Mouse (Mus musculus) limb, embryonic 15.5 days (tissue): Measurements from ENCODE around the gene C8b. TPM values are rescaled to one million over a fixed set of nuclear protein-coding genes. Genes with fewer than 3 reads are reported as not detected.

Experiments
- ATAC-seq: fragments of 200-750 bp; cut with Nextera tagmentation; 2 replicates; pipeline ENCODE4 v1.8.0; 2017; ENCODE audit warnings: low read depth, moderate TSS enrichment; ENCODE audit not compliant: insufficient number of reproducible peaks, low FRiP score, low TSS enrichment
- H3K27ac ChIP-seq: fragments of 300-500 bp; sonication (generic); 2 replicates; pipeline ENCODE4 v1.5.1; 2015; ENCODE audit warnings: moderate library complexity, mild to moderate bottlenecking, inconsistent platforms
- H3K27me3 ChIP-seq: fragments of 300-500 bp; sonication (generic); 2 replicates; pipeline ENCODE4 v1.6.1; 2015; ENCODE audit warnings: inconsistent platforms
- H3K36me3 ChIP-seq: fragments of 300-500 bp; sonication (generic); 2 replicates; pipeline ENCODE4 v1.6.1; 2015; ENCODE audit warnings: inconsistent platforms
- H3K4me1 ChIP-seq: fragments of 300-500 bp; sonication (generic); 2 replicates; pipeline ENCODE4 v1.6.1; 2015; ENCODE audit warnings: inconsistent platforms
- H3K4me2 ChIP-seq: fragments of 300-500 bp; sonication (generic); 2 replicates; pipeline ENCODE4 v1.6.1; 2015; ENCODE audit warnings: mild to moderate bottlenecking, inconsistent platforms
- H3K4me3 ChIP-seq: fragments of 300-500 bp; sonication (generic); 2 replicates; pipeline ENCODE4 v1.5.1; 2015; ENCODE audit warnings: mild to moderate bottlenecking, inconsistent platforms
- H3K9ac ChIP-seq: fragments of 300-500 bp; sonication (generic); 2 replicates; pipeline ENCODE4 v1.6.1; 2015; ENCODE audit warnings: inconsistent platforms
- H3K9me3 ChIP-seq: fragments of 300-500 bp; sonication (generic); 2 replicates; pipeline ENCODE4 v1.6.1; 2016; ENCODE audit warnings: inconsistent platforms
- WGBS: fragments of 180-500 bp; shearing (Covaris S2); methylation state at CpG from one replicate; pipeline ENCODE4 v1.1.7; 2015; 5-methylcytosine and 5-hydroxymethylcytosine counted together
- polyA plus RNA-seq: library from polyadenylated mRNA; unstranded; fragments of >200 nt; fragmentation: Nextera tagmentation; extraction: Ambion mirVana; gene quantifications from 2 replicates; pipeline ENCODE4 v1.2.1, GENCODE M21; 2015

The C8b gene
- polyA plus RNA-seq, 1 experiment from 2014 or later = not detected

GRCm38 (mm10) chr4:104770331-104770730 is 4.2 kb downstream of the C8b start:
- no peak overlapping the region for H3K9ac ChIP-seq
- H3K4me2 ChIP-seq = no peak overlapping the region
- H3K9me3 ChIP-seq = no peaks in the 10 kb centered on the region
- 66% methylated on average over 4 of the region's 4 CpGs for WGBS
- no peaks in the 10 kb centered on the region for H3K4me1 ChIP-seq
- H3K27me3 ChIP-seq = no peaks in the 10 kb centered on the region
- H3K36me3 ChIP-seq = no peaks in the 10 kb centered on the region
- H3K27ac ChIP-seq = no peak overlapping the region
- ATAC-seq = no peak
- no peak overlapping the region for H3K4me3 ChIP-seq

GRCm38 (mm10) chr4:104775601-104776000 is 9.5 kb downstream of the C8b start:
- no peak overlapping the region for H3K27ac ChIP-seq
- H3K4me3 ChIP-seq = no peak overlapping the region
- H3K9me3 ChIP-seq = no peaks in the 10 kb centered on the region
- no peaks in the 10 kb centered on the region for H3K27me3 ChIP-seq
- H3K9ac ChIP-seq = no peak overlapping the region
- 64% methylated on average over 3 of the region's 3 CpGs for WGBS
- H3K4me1 ChIP-seq = no peaks in the 10 kb centered on the region
- no peak overlapping the region for H3K4me2 ChIP-seq
- ATAC-seq = no peak
- H3K36me3 ChIP-seq = no peaks in the 10 kb centered on the region

- no peak for ATAC-seq
- no peaks in the 10 kb centered on the region for H3K36me3 ChIP-seq
- no peaks in the 10 kb centered on the region for H3K27me3 ChIP-seq
- H3K4me1 ChIP-seq = no peaks in the 10 kb centered on the region
- WGBS = 82% methylated on average over 5 of the region's 5 CpGs
- no peak overlapping the region for H3K27ac ChIP-seq
- no peak overlapping the region for H3K9ac ChIP-seq
- H3K4me2 ChIP-seq = no peak overlapping the region
- H3K9me3 ChIP-seq = no peaks in the 10 kb centered on the region
- no peak overlapping the region for H3K4me3 ChIP-seq
These were observed 13.3 kb downstream of the C8b start for GRCm38 (mm10) chr4:104779460-104779859.

- no peak for ATAC-seq
- Histone ChIP-seq H3K4me3 (no peak overlapping the region), H3K4me2 (no peak overlapping the region), H3K27ac (no peak overlapping the region), H3K9me3 (no peaks in the 10 kb centered on the region), H3K4me1 (no peaks in the 10 kb centered on the region), H3K9ac (no peak overlapping the region), H3K27me3 (no peaks in the 10 kb centered on the region), H3K36me3 (no peaks in the 10 kb centered on the region)
- 84% methylated on average over 3 of the region's 3 CpGs for WGBS
These were observed 15.3 kb downstream of the C8b start for GRCm38 (mm10) chr4:104781441-104781840.

GRCm38 (mm10) chr4:104782346-104782745 is 16.2 kb downstream of the C8b start:
- Histone ChIP-seq H3K9me3 (no peaks in the 10 kb centered on the region), H3K4me1 (no peaks in the 10 kb centered on the region), H3K4me3 (no peak overlapping the region), H3K9ac (no peak overlapping the region), H3K4me2 (no peak overlapping the region), H3K36me3 (no peaks in the 10 kb centered on the region), H3K27ac (no peak overlapping the region), H3K27me3 (no peaks in the 10 kb centered on the region)
- ATAC-seq = no peak
- 72% methylated on average over 4 of the region's 4 CpGs for WGBS

GRCm38 (mm10) chr4:104792111-104792510 is 26.0 kb downstream of the C8b start:
- Histone ChIP-seq H3K27ac (no peak overlapping the region), H3K4me2 (no peak overlapping the region), H3K9me3 (no peaks in the 10 kb centered on the region), H3K9ac (no peak overlapping the region), H3K4me3 (no peak overlapping the region), H3K4me1 (no peaks in the 10 kb centered on the region), H3K36me3 (no peaks in the 10 kb centered on the region), H3K27me3 (no peaks in the 10 kb centered on the region)
- ATAC-seq = no peak
- 91% methylated on average over 4 of the region's 4 CpGs for WGBS

- H3K9ac ChIP-seq = no peak overlapping the region
- 0 out of 2 replicates have a peak, but pooled peaks cover 3% of the 10 kb centered on the region for H3K27me3 ChIP-seq
- no peaks in the 10 kb centered on the region for H3K4me1 ChIP-seq
- WGBS = 79% methylated on average over 9 of the region's 9 CpGs
- no peak overlapping the region for H3K4me3 ChIP-seq
- no peak for ATAC-seq
- H3K27ac ChIP-seq = no peak overlapping the region
- H3K4me2 ChIP-seq = no peak overlapping the region
- H3K9me3 ChIP-seq = no peaks in the 10 kb centered on the region
- H3K36me3 ChIP-seq = no peaks in the 10 kb centered on the region
These were observed 32.8 kb downstream of the C8b start for GRCm38 (mm10) chr4:104798951-104799350.

- H3K27me3 ChIP-seq = 0 out of 2 replicates have a peak, but pooled peaks cover 3% of the 10 kb centered on the region
- H3K4me2 ChIP-seq = no peak overlapping the region
- no peaks in the 10 kb centered on the region for H3K36me3 ChIP-seq
- H3K9ac ChIP-seq = no peak overlapping the region
- no peak for ATAC-seq
- no peaks in the 10 kb centered on the region for H3K9me3 ChIP-seq
- no peaks in the 10 kb centered on the region for H3K4me1 ChIP-seq
- no peak overlapping the region for H3K4me3 ChIP-seq
- no peak overlapping the region for H3K27ac ChIP-seq
- WGBS = 89% methylated on average over 3 of the region's 3 CpGs
These were observed 35.5 kb downstream of the C8b start for GRCm38 (mm10) chr4:104801625-104802024.

- H3K4me2 ChIP-seq = no peak overlapping the region
- H3K36me3 ChIP-seq = no peaks in the 10 kb centered on the region
- H3K27me3 ChIP-seq = 0 out of 2 replicates have a peak, but pooled peaks cover 3% of the 10 kb centered on the region
- no peak overlapping the region for H3K9ac ChIP-seq
- H3K4me1 ChIP-seq = no peaks in the 10 kb centered on the region
- H3K9me3 ChIP-seq = no peaks in the 10 kb centered on the region
- H3K4me3 ChIP-seq = no peak overlapping the region
- ATAC-seq = no peak
- no peak overlapping the region for H3K27ac ChIP-seq
- 82% methylated on average over 4 of the region's 4 CpGs for WGBS
These were observed 38.0 kb downstream of the C8b start for GRCm38 (mm10) chr4:104804100-104804499.

GRCm38 (mm10) chr4:104805414-104806257 is 39.5 kb downstream of the C8b start:
- Histone ChIP-seq H3K4me3 (no peak overlapping the region), H3K4me1 (no peaks in the 10 kb centered on the region), H3K36me3 (no peaks in the 10 kb centered on the region), H3K9me3 (no peaks in the 10 kb centered on the region), H3K27ac (no peak overlapping the region), H3K27me3 (no peaks in the 10 kb centered on the region), H3K9ac (no peak overlapping the region), H3K4me2 (no peak overlapping the region)
- whole genome bisulfite sequencing = 77% methylated on average over 19 of the region's 19 CpGs
- ATAC-seq = no peak

GRCm38 (mm10) chr4:104810710-104811286 is 44.7 kb downstream of the C8b start:
- no peaks in the 10 kb centered on the region for H3K36me3 ChIP-seq
- no peaks in the 10 kb centered on the region for H3K9me3 ChIP-seq
- no peak overlapping the region for H3K27ac ChIP-seq
- no peaks in the 10 kb centered on the region for H3K27me3 ChIP-seq
- H3K4me2 ChIP-seq = no peak overlapping the region
- 74% methylated on average over 10 of the region's 10 CpGs for WGBS
- ATAC-seq = no peak
- no peak overlapping the region for H3K4me3 ChIP-seq
- no peaks in the 10 kb centered on the region for H3K4me1 ChIP-seq
- no peak overlapping the region for H3K9ac ChIP-seq

GRCm38 (mm10) chr4:104813617-104814016 is 47.5 kb downstream of the C8b start:
- Histone ChIP-seq H3K4me2 (no peak overlapping the region), H3K27me3 (no peaks in the 10 kb centered on the region), H3K4me1 (no peaks in the 10 kb centered on the region), H3K36me3 (no peaks in the 10 kb centered on the region), H3K9ac (no peak overlapping the region), H3K9me3 (no peaks in the 10 kb centered on the region), H3K27ac (no peak overlapping the region), H3K4me3 (no peak overlapping the region)
- no peak for ATAC-seq
- 76% methylated on average over 2 of the region's 2 CpGs for WGBS
